ENCODE assay signal across 21 mouse cellular contexts in genomic region chr5:32410954-32411688, GRCm38 (mm10). TPM values are rescaled to one million over a fixed set of nuclear protein-coding genes. Genes with fewer than 3 reads are reported as not detected.
DNase-seq lines count a peak whose midpoint lies in the region; ATAC-seq lines count a peak whose summit lies in the region.
"Had no signal": no experiment of that assay in that cellular context is flagged by ENCODE, and none has a peak within 500 bp of the region (broad histone marks: within the 10 kb centered on the region; RNA-seq: fewer than 3 reads in every experiment).

No protein-coding gene starts in this region.

- H3K27ac ChIP-seq in liver, embryonic 16.5 days (ENCODE audit: low read length): peak overlapping the region; percentile 61; the same call in 1 of the 2 replicates
- H3K27ac ChIP-seq in limb, embryonic 10.5 days: peak overlapping the region; percentile 81; the same call in 1 of the 2 replicates
- H3K27ac ChIP-seq: forebrain, embryonic 15.5 days; hindbrain, embryonic 12.5 days; left cerebral cortex, adult 2 months had no signal

- no peaks in the 10 kb centered on the region for H3K9me3 ChIP-seq in liver, embryonic 16.5 days (replicated peaks; ENCODE audit: control insufficient read depth, low read length)
- H3K9me3 ChIP-seq in limb, embryonic 10.5 days (replicated peaks): no peaks in the 10 kb centered on the region
- H3K9me3 ChIP-seq: embryonic facial prominence, embryonic 13.5 days; forebrain, embryonic 15.5 days; hindbrain, embryonic 12.5 days had no signal

- no peak for DNase-seq in liver
- DNase-seq in MEL-GATA-1-ER (ENCODE audit: extremely low read depth, low read depth): peak; percentile 47
- DNase-seq in limb, embryonic 10.5 days (ENCODE audit: low spot score): no peak
- DNase-seq in left cerebral cortex, postnatal 4 days: no peak
- no peak for DNase-seq in thymus, adult 18-20 months
- DNase-seq in layer of hippocampus, postnatal 36 days: no peak
- DNase-seq: cerebellum, adult 8-10 months; gastrocnemius, postnatal 36 days; heart, postnatal 10 days; kidney, adult 18-20 months; kidney, postnatal 10 days; lung, adult 18-20 months; lung, postnatal 14 days; thymus, postnatal 4 days had no signal

- H3K9ac ChIP-seq in liver, embryonic 16.5 days (ENCODE audit: low read depth, low read length): no peak overlapping the region
- H3K9ac ChIP-seq: embryonic facial prominence, embryonic 13.5 days; forebrain, embryonic 15.5 days; hindbrain, embryonic 12.5 days had no signal

- no peaks in the 10 kb centered on the region for H3K27me3 ChIP-seq in liver, embryonic 16.5 days (ENCODE audit: control insufficient read depth, insufficient read depth, low read depth, low read length)
- no peaks in the 10 kb centered on the region for H3K27me3 ChIP-seq in limb, embryonic 10.5 days (ENCODE audit: low read depth, poor library complexity, severe bottlenecking)
- H3K27me3 ChIP-seq: embryonic facial prominence, embryonic 13.5 days; forebrain, embryonic 15.5 days; hindbrain, embryonic 12.5 days had no signal

- intact Hi-C loops in left cerebral cortex, postnatal 4 days (cut with DNase I): no loop called here

- no peaks in the 10 kb centered on the region for H3K36me3 ChIP-seq in liver, embryonic 16.5 days (ENCODE audit: control insufficient read depth, insufficient read depth)
- H3K36me3 ChIP-seq in limb, embryonic 10.5 days: no peaks in the 10 kb centered on the region
- H3K36me3 ChIP-seq: embryonic facial prominence, embryonic 13.5 days; forebrain, embryonic 15.5 days; hindbrain, embryonic 12.5 days had no signal

- H3K4me1 ChIP-seq in liver, embryonic 16.5 days (ENCODE audit: control insufficient read depth, low read depth, low read length): no peaks in the 10 kb centered on the region; the same call in 1 of the 2 replicates
- peaks cover 36% of the 10 kb centered on the region for H3K4me1 ChIP-seq in limb, embryonic 10.5 days

- 15% methylated on average over 3 of the region's 3 CpGs for WGBS in liver, embryonic 16.5 days (ENCODE audit: insufficient replicate concordance)
- 77% methylated on average over 3 of the region's 3 CpGs for WGBS in limb, embryonic 10.5 days

- ATAC-seq in liver, embryonic 16.5 days (ENCODE audit: low read depth): no peak
- ATAC-seq: forebrain, embryonic 15.5 days; midbrain, embryonic 16.5 days had no signal

- no peak overlapping the region for H3K4me3 ChIP-seq in liver, embryonic 16.5 days (ENCODE audit: low read depth, low read length)
- no peak overlapping the region for H3K4me3 ChIP-seq in limb, embryonic 10.5 days
- H3K4me3 ChIP-seq: embryonic facial prominence, embryonic 13.5 days; forebrain, embryonic 15.5 days; hindbrain, embryonic 12.5 days; left cerebral cortex, adult 2 months had no signal

- no peak overlapping the region for H3K4me2 ChIP-seq in liver, embryonic 16.5 days (ENCODE audit: low read depth, low read length)
- H3K4me2 ChIP-seq: embryonic facial prominence, embryonic 13.5 days; forebrain, embryonic 15.5 days; heart, embryonic 11.5 days; hindbrain, embryonic 12.5 days had no signal

RNA-seq across cellular contexts. Expression of gene Ppp1cb, which starts 47.5 kb away (rescaled TPM):
- polyA plus RNA-seq in liver, embryonic 16.5 days (2015; fragmentation: Nextera tagmentation; extraction: Ambion mirVana): 110 and 115 TPM in 2 replicates
- polyA plus RNA-seq in limb, embryonic 10.5 days (2016; fragmentation: Nextera tagmentation; extraction: Ambion mirVana): 206 and 237 TPM in 2 replicates
- total RNA-seq in left cerebral cortex, postnatal 4 days (2021): 100 to 1,000 TPM; 362 to 387 TPM
- total RNA-seq in layer of hippocampus, postnatal 36 days (2021): 100 to 1,000 TPM; 447 to 463 TPM
